Mouse (Mus musculus) heart, embryonic 13.5 days (tissue): Measurements from ENCODE around the gene C1qa. TPM values are rescaled to one million over a fixed set of nuclear protein-coding genes. Genes with fewer than 3 reads are reported as not detected.

Experiments
- ATAC-seq: fragments of 200-750 bp; cut with Nextera tagmentation; 2 replicates; pipeline ENCODE4 v1.8.0; 2017; ENCODE audit warnings: moderate TSS enrichment; ENCODE audit not compliant: insufficient number of reproducible peaks, low FRiP score, low TSS enrichment; ENCODE audit errors: extremely low read depth
- H3K27ac ChIP-seq: fragments of 300-500 bp; sonication (generic); replicated peaks from 2 replicates; pipeline ENCODE4 v1.5.1; 2015; ENCODE audit warnings: moderate library complexity, mild to moderate bottlenecking, inconsistent platforms
- H3K27me3 ChIP-seq: fragments of 300-500 bp; sonication (generic); replicated peaks from 2 replicates; pipeline ENCODE4 v1.6.1; 2015; ENCODE audit warnings: mild to moderate bottlenecking, inconsistent platforms
- H3K36me3 ChIP-seq: fragments of 300-500 bp; sonication (generic); 2 replicates; pipeline ENCODE4 v1.6.1; 2015; ENCODE audit warnings: mild to moderate bottlenecking, inconsistent platforms
- H3K4me1 ChIP-seq: fragments of 300-500 bp; sonication (generic); 2 replicates; pipeline ENCODE4 v1.6.1; 2015; ENCODE audit warnings: inconsistent platforms
- H3K4me2 ChIP-seq: fragments of 300-500 bp; sonication (generic); 2 replicates; pipeline ENCODE4 v1.6.1; 2015; ENCODE audit warnings: inconsistent platforms, mild to moderate bottlenecking, moderate library complexity
- H3K4me3 ChIP-seq: fragments of 300-500 bp; sonication (generic); 2 replicates; pipeline ENCODE4 v1.5.1; 2015; ENCODE audit warnings: moderate library complexity, mild to moderate bottlenecking, inconsistent platforms
- H3K9ac ChIP-seq: fragments of 300-500 bp; sonication (generic); 2 replicates; pipeline ENCODE4 v1.6.1; 2015; ENCODE audit warnings: inconsistent platforms, mild to moderate bottlenecking, moderate library complexity
- H3K9me3 ChIP-seq: fragments of 300-500 bp; sonication (generic); 2 replicates; pipeline ENCODE4 v1.6.1; 2016; ENCODE audit warnings: inconsistent platforms
- WGBS: fragments of 180-500 bp; shearing (Covaris S2); methylation state at CpG from one replicate; pipeline ENCODE4 v1.1.7; 2015; ENCODE audit warnings: mixed read lengths; 5-methylcytosine and 5-hydroxymethylcytosine counted together
- polyA plus RNA-seq: library from polyadenylated mRNA; unstranded; fragments of >200 nt; fragmentation: Nextera tagmentation; extraction: Ambion mirVana; gene quantifications from 2 replicates; pipeline ENCODE4 v1.2.1, GENCODE M21; 2015

C1qa gene
- polyA plus RNA-seq, 1 experiment from 2014 or later = 23.6 TPM

GRCm38 (mm10) chr4:136924529-136924928, 25.9 kb upstream of the C1qa start:
- Histone ChIP-seq H3K4me1 (no peaks in the 10 kb centered on the region), H3K4me3 (no peak overlapping the region), H3K27me3 (peaks cover 95% of the 10 kb centered on the region), H3K27ac (no peak overlapping the region), H3K9ac (no peak overlapping the region), H3K36me3 (no peaks in the 10 kb centered on the region), H3K9me3 (no peaks in the 10 kb centered on the region), H3K4me2 (no peak overlapping the region)
- 4% methylated on average over 6 of the region's 6 CpGs for WGBS
- no peak for ATAC-seq

- WGBS = 71% methylated on average over 3 of the region's 3 CpGs
- Histone ChIP-seq H3K27me3 (peaks cover 90% of the 10 kb centered on the region), H3K36me3 (no peaks in the 10 kb centered on the region), H3K9me3 (no peaks in the 10 kb centered on the region), H3K4me3 (no peak overlapping the region), H3K4me2 (no peak overlapping the region), H3K9ac (no peak overlapping the region), H3K27ac (no peak overlapping the region), H3K4me1 (peaks cover under 1% of the 10 kb centered on the region)
- no peak for ATAC-seq
Measured at GRCm38 (mm10) chr4:136919526-136919925, 20.9 kb upstream of the C1qa start.

- Histone ChIP-seq H3K9ac (no peak overlapping the region), H3K27me3 (peaks cover 91% of the 10 kb centered on the region), H3K4me3 (no peak overlapping the region), H3K36me3 (no peaks in the 10 kb centered on the region), H3K4me2 (no peak overlapping the region), H3K9me3 (no peaks in the 10 kb centered on the region), H3K27ac (no peak overlapping the region), H3K4me1 (peaks cover 4% of the 10 kb centered on the region)
- WGBS = 82% methylated on average over 8 of the region's 8 CpGs
- no peak for ATAC-seq
Measured at GRCm38 (mm10) chr4:136918834-136919233, 20.2 kb upstream of the C1qa start.

- Histone ChIP-seq H3K4me3 (no peak overlapping the region), H3K4me1 (peaks cover 4% of the 10 kb centered on the region), H3K9me3 (no peaks in the 10 kb centered on the region), H3K27ac (no peak overlapping the region), H3K36me3 (no peaks in the 10 kb centered on the region), H3K4me2 (no peak overlapping the region), H3K27me3 (peaks cover 92% of the 10 kb centered on the region), H3K9ac (no peak overlapping the region)
- WGBS = 17% methylated on average over 7 of the region's 7 CpGs
- no peak for ATAC-seq
Measured at GRCm38 (mm10) chr4:136917165-136917524, 18.5 kb upstream of the C1qa start.

- H3K36me3 ChIP-seq = no peaks in the 10 kb centered on the region
- H3K4me1 ChIP-seq = peaks cover 4% of the 10 kb centered on the region
- ATAC-seq = no peak
- 64% methylated on average over 20 of the region's 20 CpGs for WGBS
- H3K9me3 ChIP-seq = no peaks in the 10 kb centered on the region
- H3K27me3 ChIP-seq = peaks cover 92% of the 10 kb centered on the region
- H3K9ac ChIP-seq = no peak overlapping the region
- no peak overlapping the region for H3K4me3 ChIP-seq
- H3K4me2 ChIP-seq = no peak overlapping the region
- H3K27ac ChIP-seq = no peak overlapping the region
Measured at GRCm38 (mm10) chr4:136916359-136917164, 18.0 kb upstream of the C1qa start.

GRCm38 (mm10) chr4:136912841-136913240, 14.2 kb upstream of the C1qa start:
- WGBS = 18% methylated on average over 9 of the region's 9 CpGs
- H3K4me3 ChIP-seq = no peak overlapping the region
- H3K4me1 ChIP-seq = peaks cover 4% of the 10 kb centered on the region
- no peaks in the 10 kb centered on the region for H3K9me3 ChIP-seq
- H3K4me2 ChIP-seq = no peak overlapping the region
- H3K27me3 ChIP-seq = peaks cover 94% of the 10 kb centered on the region
- no peak for ATAC-seq
- no peak overlapping the region for H3K27ac ChIP-seq
- H3K9ac ChIP-seq = no peak overlapping the region
- H3K36me3 ChIP-seq = no peaks in the 10 kb centered on the region

GRCm38 (mm10) chr4:136911804-136912203, 13.2 kb upstream of the C1qa start:
- Histone ChIP-seq H3K9me3 (no peaks in the 10 kb centered on the region), H3K4me2 (no peak overlapping the region), H3K27ac (no peak overlapping the region), H3K27me3 (peaks cover 93% of the 10 kb centered on the region), H3K36me3 (no peaks in the 10 kb centered on the region), H3K4me3 (no peak overlapping the region), H3K9ac (no peak overlapping the region), H3K4me1 (peaks cover 4% of the 10 kb centered on the region)
- WGBS = 40% methylated on average over 9 of the region's 9 CpGs
- ATAC-seq = no peak

GRCm38 (mm10) chr4:136911211-136911646, 12.6 kb upstream of the C1qa start:
- ATAC-seq = no peak
- H3K9ac ChIP-seq = no peak overlapping the region
- H3K9me3 ChIP-seq = no peaks in the 10 kb centered on the region
- peaks cover 93% of the 10 kb centered on the region for H3K27me3 ChIP-seq
- 9% methylated on average over 17 of the region's 17 CpGs for WGBS
- no peak overlapping the region for H3K4me3 ChIP-seq
- no peak overlapping the region for H3K4me2 ChIP-seq
- H3K27ac ChIP-seq = no peak overlapping the region
- H3K4me1 ChIP-seq = peaks cover 4% of the 10 kb centered on the region
- no peaks in the 10 kb centered on the region for H3K36me3 ChIP-seq

- Histone ChIP-seq H3K4me3 (no peak overlapping the region), H3K4me1 (no peaks in the 10 kb centered on the region), H3K9me3 (no peaks in the 10 kb centered on the region), H3K9ac (no peak overlapping the region), H3K36me3 (no peaks in the 10 kb centered on the region), H3K27ac (no peak overlapping the region), H3K4me2 (no peak overlapping the region), H3K27me3 (peaks cover 95% of the 10 kb centered on the region)
- no peak for ATAC-seq
Measured at GRCm38 (mm10) chr4:136907809-136908208, 9.2 kb upstream of the C1qa start.

GRCm38 (mm10) chr4:136907033-136907432, 8.4 kb upstream of the C1qa start:
- Histone ChIP-seq H3K36me3 (no peaks in the 10 kb centered on the region), H3K9ac (no peak overlapping the region), H3K4me2 (no peak overlapping the region), H3K4me3 (no peak overlapping the region), H3K27me3 (peaks cover 95% of the 10 kb centered on the region), H3K4me1 (no peaks in the 10 kb centered on the region), H3K27ac (no peak overlapping the region), H3K9me3 (no peaks in the 10 kb centered on the region)
- ATAC-seq = no peak
- 12% methylated on average over 7 of the region's 7 CpGs for WGBS

- Histone ChIP-seq H3K27ac (no peak overlapping the region), H3K9ac (no peak overlapping the region), H3K4me2 (no peak overlapping the region; the same call in 1 of the 2 replicates), H3K9me3 (no peaks in the 10 kb centered on the region), H3K4me1 (no peaks in the 10 kb centered on the region), H3K36me3 (no peaks in the 10 kb centered on the region), H3K27me3 (peaks cover 94% of the 10 kb centered on the region), H3K4me3 (no peak overlapping the region)
- ATAC-seq = no peak
- WGBS = 2% methylated on average over 23 of the region's 23 CpGs
Measured at GRCm38 (mm10) chr4:136904767-136905539, 6.3 kb upstream of the C1qa start.
